Mouse (Mus musculus) cortical plate, adult 2 months (tissue): ENCODE measurements around the gene Gm10645.

Experiments used
- CTCF ChIP-seq: fragments of 200-500 bp; IDR thresholded peaks from 2 replicates; pipeline ENCODE4 v1.5.1; 2011; ENCODE audit warnings: mild to moderate bottlenecking, control low read depth, low read length; ENCODE audit not compliant: insufficient read depth; ENCODE audit errors: extremely low read depth
- POLR2A ChIP-seq: fragments of 200-500 bp; IDR thresholded peaks from 2 replicates; pipeline ENCODE4 v1.6.1; 2011; ENCODE audit warnings: mild to moderate bottlenecking, low read length, control low read depth; ENCODE audit not compliant: insufficient read depth; ENCODE audit errors: extremely low read depth

DNA sequence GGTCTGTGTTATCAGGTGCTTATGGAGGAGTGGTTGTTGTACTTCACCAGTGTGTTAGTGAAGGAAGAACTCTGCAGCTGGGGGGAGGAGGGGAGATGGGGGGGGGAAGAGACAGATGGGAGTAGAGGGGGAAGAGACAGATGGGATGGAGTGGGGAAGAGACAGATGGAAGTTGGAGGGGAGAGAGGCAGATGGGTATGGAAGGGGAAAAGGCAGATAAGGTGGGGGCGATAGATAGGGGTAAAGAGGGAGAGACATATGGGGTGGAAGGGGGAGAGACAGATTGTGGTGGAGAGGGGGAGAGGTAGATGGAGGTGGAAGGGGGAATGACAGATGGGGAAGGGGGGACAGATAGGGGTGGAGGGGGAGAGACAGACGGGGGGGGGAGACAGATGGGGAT lies 10.8 kb upstream of the Gm10645 start:
- TF ChIP-seq CTCF: no peak
- TF ChIP-seq POLR2A: no peak
